Mouse (Mus musculus) liver, embryonic 14.5 days (tissue): ENCODE data around the gene Cnnm3. TPM values are rescaled to one million over a fixed set of nuclear protein-coding genes. Genes with fewer than 3 reads are reported as not detected.

ENCODE experiments used
- ATAC-seq: fragments of 200-750 bp; cut with Nextera tagmentation; 2 replicates; pipeline ENCODE4 v1.8.0; 2017; ENCODE audit warnings: moderate number of reproducible peaks, mild to moderate bottlenecking, moderate library complexity; ENCODE audit not compliant: insufficient read depth
- DNase-seq, 3 experiments: peaks; one replicate each; pipeline ENCODE4 v3.0.0-alpha.2; 2012 to 2013; ENCODE audit warnings: low read depth in 3 of 3, low spot score in 3 of 3
- H3K27ac ChIP-seq: fragments of 300-500 bp; sonication (generic); 2 replicates; pipeline ENCODE4 v1.5.1; 2014; ENCODE audit warnings: moderate library complexity, mild to moderate bottlenecking, control low read depth, inconsistent platforms
- H3K27me3 ChIP-seq: fragments of 300-500 bp; sonication (generic); 2 replicates; pipeline ENCODE4 v1.6.1; 2014; ENCODE audit warnings: mild to moderate bottlenecking, low read length, moderate library complexity; ENCODE audit not compliant: control insufficient read depth, insufficient read depth
- H3K36me3 ChIP-seq: fragments of 300-500 bp; sonication (generic); replicated peaks from 2 replicates; pipeline ENCODE4 v1.6.1; 2014; ENCODE audit warnings: low read depth; ENCODE audit not compliant: control insufficient read depth, insufficient read depth
- H3K4me1 ChIP-seq, 2 experiments: fragments of 200-500 bp in 1 of 2; fragments of 300-500 bp in 1 of 2; sonication (generic) in 1 of 2; replicated peaks; 2 replicates each; pipeline ENCODE4 v1.6.1; 2012 to 2014; ENCODE audit warnings: antibody characterized with exemption in 1 of 2, inconsistent platforms in 1 of 2, low read length in 1 of 2; ENCODE audit not compliant: control insufficient read depth in 2 of 2, insufficient read depth in 2 of 2
- H3K4me2 ChIP-seq: fragments of 300-500 bp; sonication (generic); 2 replicates; pipeline ENCODE4 v1.6.1; 2014; ENCODE audit warnings: low read depth, mild to moderate bottlenecking, control low read depth, moderate library complexity
- H3K4me3 ChIP-seq, 2 experiments: fragments of 200-500 bp in 1 of 2; fragments of 300-500 bp in 1 of 2; sonication (generic) in 1 of 2; 2 replicates each; pipeline ENCODE4 v1.5.1; 2012 to 2014; ENCODE audit warnings: low read depth in 2 of 2, low read length in 2 of 2, mild to moderate bottlenecking in 2 of 2, control low read depth in 1 of 2, inconsistent platforms in 1 of 2, moderate library complexity in 1 of 2; ENCODE audit not compliant: insufficient read depth in 1 of 2
- H3K9ac ChIP-seq: fragments of 300-500 bp; sonication (generic); replicated peaks from 2 replicates; pipeline ENCODE4 v1.6.1; 2014; ENCODE audit warnings: mild to moderate bottlenecking, control low read depth, moderate library complexity
- H3K9me3 ChIP-seq: fragments of 300-500 bp; sonication (generic); 2 replicates; pipeline ENCODE4 v1.6.1; 2016; ENCODE audit warnings: low read length, mixed read lengths; ENCODE audit not compliant: control insufficient read depth
- CTCF ChIP-seq: IDR thresholded peaks from 2 replicates; pipeline ENCODE4 v1.5.1; 2016; ENCODE audit warnings: antibody characterized with exemption, low read depth, control low read depth
- EP300 ChIP-seq: IDR thresholded peaks from 2 replicates; pipeline ENCODE4 v1.6.1; 2016; ENCODE audit warnings: antibody characterized with exemption, low read depth
- WGBS: fragments of 180-500 bp; shearing (Covaris S2); extraction: QIAGEN DNeasy Blood & Tissue Kit; methylation state at CpG from one replicate; pipeline ENCODE4 v1.1.7; 2014; ENCODE audit not compliant: insufficient replicate concordance; 5-methylcytosine and 5-hydroxymethylcytosine counted together
- polyA plus RNA-seq, 2 experiments: library from polyadenylated mRNA; depleted of rRNA in 1 of 2; stranded (reverse) in 1 of 2; unstranded in 1 of 2; fragments of >200 nt; fragmentation: Nextera tagmentation in 1 of 2; extraction: Ambion mirVana in 1 of 2; gene quantifications; 2 replicates each; pipeline versions ENCODE4 v1.2.1 to v1.2.3; 2012 to 2014

Gene Cnnm3
- polyA plus RNA-seq, 2 experiments = 0.86 to 3.7 TPM

DNA sequence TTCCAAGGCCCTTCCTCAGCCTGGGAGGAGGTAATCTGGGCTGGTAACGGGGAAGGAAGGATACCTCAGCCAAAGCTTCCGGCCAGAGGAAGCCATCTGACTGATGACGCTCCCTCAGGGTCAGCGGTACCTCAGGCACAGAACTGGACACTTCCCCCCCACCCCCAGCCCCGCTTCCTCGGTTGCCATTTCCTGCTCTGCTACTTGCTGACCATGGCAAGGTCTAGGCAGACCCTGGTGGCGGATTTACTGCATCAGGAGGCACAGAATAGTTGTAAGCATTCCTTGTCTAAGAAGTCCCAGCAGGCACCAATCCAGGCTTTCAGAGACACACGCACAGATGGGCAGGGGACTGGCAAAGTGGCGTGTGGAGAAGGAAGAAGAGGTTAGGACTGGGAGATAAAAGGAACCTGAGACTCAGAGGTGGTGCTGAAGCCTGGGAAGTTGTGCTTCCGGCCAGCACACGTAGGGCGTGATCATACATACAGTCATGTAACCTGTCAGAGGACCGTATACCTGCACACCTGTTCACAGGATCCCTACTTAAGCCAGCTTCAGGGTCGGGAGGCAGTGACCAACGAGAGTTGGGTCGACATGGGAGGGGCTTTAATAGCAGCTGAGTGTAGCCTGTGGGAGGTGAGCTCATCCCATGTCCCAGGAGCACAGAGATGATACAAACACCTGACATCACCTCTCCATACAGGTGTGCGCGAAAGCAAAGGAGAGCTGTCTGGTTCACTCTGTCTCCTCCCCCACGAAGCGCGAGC is 43.1 kb downstream of the Cnnm3 start:
- no peak overlapping the region for H3K27ac ChIP-seq
- H3K27me3 ChIP-seq = peaks cover 51% of the 10 kb centered on the region
- peak overlapping the region; percentile 49 for H3K4me2 ChIP-seq
- WGBS = 42% methylated on average over 21 of the region's 21 CpGs
- no peaks in the 10 kb centered on the region for H3K4me1 ChIP-seq
- H3K36me3 ChIP-seq = no peaks in the 10 kb centered on the region
- DNase-seq (no peak), ATAC-seq (no peak)
- H3K9me3 ChIP-seq = no peaks in the 10 kb centered on the region
- no peak overlapping the region for H3K4me3 ChIP-seq
- H3K9ac ChIP-seq = no peak overlapping the region
- TF ChIP-seq EP300 (no peak), CTCF (no peak)

- Histone ChIP-seq H3K36me3 (no peaks in the 10 kb centered on the region), H3K27ac (no peak overlapping the region), H3K9me3 (no peaks in the 10 kb centered on the region), H3K4me2 (peak overlapping the region; percentile 49), H3K4me3 (peak overlapping the region; percentile 52 to 57), H3K27me3 (peaks cover 60% of the 10 kb centered on the region), H3K4me1 (no peaks in the 10 kb centered on the region), H3K9ac (no peak overlapping the region)
- 15% methylated on average over 8 of the region's 8 CpGs for WGBS
- TF ChIP-seq CTCF = no peak
- no peak for TF ChIP-seq EP300
- DNase-seq = no peak
- ATAC-seq = no peak
Measured at GRCm38 (mm10) chr1:36555798-36556395, 44.2 kb downstream of the Cnnm3 start.

- no peak overlapping the region for H3K27ac ChIP-seq
- DNase-seq (no peak), ATAC-seq (peak; percentile 60)
- peaks cover 66% of the 10 kb centered on the region for H3K27me3 ChIP-seq
- peak overlapping the region; percentile 49 for H3K4me2 ChIP-seq
- peak overlapping the region; percentile 52 to 57 for H3K4me3 ChIP-seq
- TF ChIP-seq CTCF (peak; percentile 80), EP300 (no peak)
- no peaks in the 10 kb centered on the region for H3K36me3 ChIP-seq
- WGBS = under 1% methylated on average over 52 of the region's 52 CpGs
- peak overlapping the region; percentile 39 for H3K9ac ChIP-seq
- no peaks in the 10 kb centered on the region for H3K9me3 ChIP-seq
- H3K4me1 ChIP-seq = 0 out of 4 replicates have a peak, but pooled peaks cover 0 to 1% of the 10 kb centered on the region in 2 experiments
Measured at GRCm38 (mm10) chr1:36556553-36557456, 45.1 kb downstream of the Cnnm3 start.

- ATAC-seq (peak; percentile 54), DNase-seq (no peak)
- Histone ChIP-seq H3K9me3 (no peaks in the 10 kb centered on the region), H3K4me3 (peak overlapping the region; percentile 52 to 57), H3K36me3 (no peaks in the 10 kb centered on the region), H3K4me2 (peak overlapping the region; percentile 49), H3K4me1 (0 out of 4 replicates have a peak, but pooled peaks cover 0 to 6% of the 10 kb centered on the region in 2 experiments), H3K27ac (no peak overlapping the region), H3K27me3 (peaks cover 66% of the 10 kb centered on the region), H3K9ac (peak overlapping the region; percentile 36; the same call in 1 of the 2 replicates)
- under 1% methylated on average over 48 of the region's 48 CpGs for WGBS
- TF ChIP-seq CTCF = no peak
- TF ChIP-seq EP300 = no peak
Measured at GRCm38 (mm10) chr1:36557457-36558011, 45.9 kb downstream of the Cnnm3 start.
